Mouse (Mus musculus) bone marrow, adult 2 months (tissue): ENCODE data around the gene Pard6b.

ENCODE experiments used
- CTCF ChIP-seq: fragments of 200-500 bp; IDR thresholded peaks from 2 replicates; pipeline ENCODE4 v1.5.1; 2011; ENCODE audit warnings: low read length, control low read depth; ENCODE audit not compliant: control insufficient read depth, insufficient read depth
- POLR2A ChIP-seq: fragments of 200-500 bp; IDR thresholded peaks from 2 replicates; pipeline ENCODE4 v1.6.1; 2011; ENCODE audit warnings: low read depth, mild to moderate bottlenecking, control low read depth, low read length, borderline replicate concordance; ENCODE audit not compliant: control insufficient read depth

DNA sequence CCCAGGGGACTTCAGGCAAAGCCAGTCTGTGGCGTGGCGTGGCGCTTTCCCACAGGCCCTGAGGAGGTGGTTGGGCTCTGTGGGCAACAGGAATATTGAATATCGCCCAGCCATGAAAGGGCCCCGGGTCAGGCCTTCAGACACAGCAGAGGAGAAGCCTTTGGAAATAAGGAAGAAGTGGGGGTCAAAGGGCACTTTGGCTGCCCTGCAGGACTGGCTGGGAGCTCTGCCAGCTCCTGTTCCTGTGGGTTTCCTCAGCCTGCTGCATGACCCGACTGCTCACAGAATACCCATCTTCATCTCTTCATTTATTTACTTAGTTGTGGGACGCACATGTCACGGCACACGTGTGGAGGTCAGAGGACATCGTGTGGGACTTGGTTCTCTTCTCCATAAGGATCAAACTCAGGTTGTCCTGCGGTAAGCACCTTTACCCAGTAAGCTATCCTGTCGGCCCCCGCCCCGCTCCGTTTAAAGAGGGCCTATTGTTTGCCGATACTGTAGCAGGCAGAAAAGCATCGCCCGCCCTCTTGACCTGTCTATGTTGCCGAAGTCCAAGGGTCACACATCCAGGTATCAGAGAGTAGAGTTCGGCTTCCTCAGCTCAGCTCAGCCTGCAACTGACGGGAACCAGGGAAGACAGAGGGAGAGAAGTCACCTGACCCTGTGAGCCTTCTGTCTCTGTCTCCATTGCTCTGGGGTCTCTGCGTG is 67.1 kb downstream of the Pard6b start:
- no peak for TF ChIP-seq CTCF
- no peak for TF ChIP-seq POLR2A
